Mouse (Mus musculus): ENCODE results near the gene Nfam1. TPM values are rescaled to one million over a fixed set of nuclear protein-coding genes. Genes with fewer than 3 reads are reported as not detected.
"Not testable (repeated sequence)": the region's sequence is repeated elsewhere in the genome, so short reads cannot be mapped to it uniquely, and the experiment has no call there.

The Nfam1 gene
- polyA plus RNA-seq (2014; fragmentation: Nextera tagmentation; extraction: Ambion mirVana) = 0.31 and 1.8 TPM in 2 replicates

DNA sequence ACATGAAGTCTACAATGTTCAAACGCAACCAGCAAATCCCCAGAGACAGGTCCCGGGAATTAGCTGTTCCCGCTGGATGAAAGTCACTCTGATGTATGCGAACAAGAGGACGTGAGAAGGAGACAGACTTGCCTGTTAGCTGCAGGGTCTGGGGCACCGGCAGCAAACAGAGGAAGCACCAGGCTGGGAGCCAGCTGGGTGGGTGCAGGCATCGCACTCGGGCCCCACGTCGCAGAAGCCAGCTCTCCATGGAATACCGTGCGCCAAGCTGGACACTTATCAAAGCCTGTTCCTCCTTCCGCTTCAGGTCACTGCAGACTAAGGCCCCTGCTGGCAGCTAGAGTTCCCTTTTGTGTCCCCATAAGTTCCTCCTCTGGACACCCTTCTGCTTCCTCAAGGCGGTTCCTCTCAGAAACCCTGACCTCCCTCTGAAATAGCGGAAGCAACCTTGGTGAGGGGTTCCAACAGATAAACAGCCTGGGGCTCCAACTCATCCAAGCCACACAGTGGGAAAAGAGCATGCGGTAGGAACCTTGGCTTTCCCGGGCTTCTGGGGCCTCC lies at the start of gene Nfam1:
Gene Nfam1 (minus strand): TSS at position 326 of the 561 bp plus-strand sequence.
- peak within 1 kb of the TSS; percentile 45; the same call in 1 of the 2 replicates for H3K27ac ChIP-seq (ENCODE audit: low read depth, low read length)
- H3K4me2 ChIP-seq (ENCODE audit: low read depth, low read length) = no peak within 1 kb of the TSS

GRCm38 (mm10) chr15:83075607-83076525 lies 42.8 kb upstream of the Nfam1 start:
- H3K4me3 ChIP-seq (ENCODE audit: low read depth, low read length) = no peak overlapping the region
- no peak for ATAC-seq (ENCODE audit: low read depth)
- H3K9ac ChIP-seq (replicated peaks; ENCODE audit: low read depth, low read length) = no peak overlapping the region
- H3K27me3 ChIP-seq (ENCODE audit: control insufficient read depth, insufficient read depth, low read length) = no peaks in the 10 kb centered on the region
- H3K4me1 ChIP-seq (ENCODE audit: control insufficient read depth, insufficient read depth, low read length) = no peaks in the 10 kb centered on the region
- H3K36me3 ChIP-seq (ENCODE audit: control insufficient read depth, insufficient read depth, low read length) = no peaks in the 10 kb centered on the region
- 69% methylated on average over 27 of the region's 27 CpGs for WGBS
- H3K9me3 ChIP-seq (ENCODE audit: control insufficient read depth, low read length) = no peaks in the 10 kb centered on the region
- H3K27ac ChIP-seq (ENCODE audit: low read depth, low read length) = no peak overlapping the region
- no peak overlapping the region for H3K4me2 ChIP-seq (ENCODE audit: low read depth, low read length)

More for the DNA sequence above, at the start of gene Nfam1:
- ATAC-seq (ENCODE audit: low read depth) = no peak
- Histone ChIP-seq H3K9ac (replicated peaks; ENCODE audit: low read depth, low read length) (no peak within 1 kb of the TSS; the same call in 1 of the 2 replicates), H3K4me3 (ENCODE audit: low read depth, low read length) (no peak within 1 kb of the TSS), H3K36me3 (ENCODE audit: control insufficient read depth, insufficient read depth, low read length) (no peaks in the 10 kb centered on the region), H3K9me3 (ENCODE audit: control insufficient read depth, low read length) (no peaks in the 10 kb centered on the region), H3K27me3 (ENCODE audit: control insufficient read depth, insufficient read depth, low read length) (no peaks in the 10 kb centered on the region), H3K4me1 (ENCODE audit: control insufficient read depth, insufficient read depth, low read length) (peaks cover 23% of the 10 kb centered on the region)
- 36% methylated on average over 17 of the region's 17 CpGs for WGBS

GRCm38 (mm10) chr15:83074179-83074578 lies 41.1 kb upstream of the Nfam1 start:
- ATAC-seq (ENCODE audit: low read depth) = no peak
- Histone ChIP-seq H3K9me3 (ENCODE audit: control insufficient read depth, low read length) (no peaks in the 10 kb centered on the region), H3K27ac (ENCODE audit: low read depth, low read length) (no peak overlapping the region), H3K36me3 (ENCODE audit: control insufficient read depth, insufficient read depth, low read length) (no peaks in the 10 kb centered on the region), H3K4me1 (ENCODE audit: control insufficient read depth, insufficient read depth, low read length) (no peaks in the 10 kb centered on the region), H3K4me3 (ENCODE audit: low read depth, low read length) (no peak overlapping the region), H3K9ac (replicated peaks; ENCODE audit: low read depth, low read length) (no peak overlapping the region), H3K27me3 (ENCODE audit: control insufficient read depth, insufficient read depth, low read length) (no peaks in the 10 kb centered on the region), H3K4me2 (ENCODE audit: low read depth, low read length) (no peak overlapping the region)
- WGBS = 85% methylated on average over 4 of the region's 4 CpGs

DNA sequence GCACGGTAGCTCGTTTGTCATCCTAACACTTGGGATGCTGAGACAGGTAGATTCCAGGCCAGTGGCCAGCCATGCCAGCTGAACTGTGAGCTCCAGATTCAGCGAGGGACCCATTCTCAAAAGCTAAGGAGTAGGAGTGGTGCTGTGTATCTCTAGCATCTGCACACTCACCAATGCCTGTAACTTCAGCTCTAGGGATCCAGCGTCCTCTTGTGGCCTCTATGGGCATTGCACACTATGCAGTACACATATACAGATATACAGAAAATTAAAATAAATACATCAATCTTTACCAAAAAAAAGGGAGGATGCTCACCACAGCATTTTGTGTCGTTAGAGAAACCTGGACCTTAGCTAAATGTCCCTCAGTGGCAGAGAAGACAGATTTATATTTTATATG lies 38.6 kb upstream of the Nfam1 start:
- Histone ChIP-seq H3K4me3 (ENCODE audit: low read depth, low read length) (no peak overlapping the region), H3K36me3 (ENCODE audit: control insufficient read depth, insufficient read depth, low read length) (no peaks in the 10 kb centered on the region), H3K27ac (ENCODE audit: low read depth, low read length) (no peak overlapping the region), H3K9ac (replicated peaks; ENCODE audit: low read depth, low read length) (no peak overlapping the region), H3K4me2 (ENCODE audit: low read depth, low read length) (no peak overlapping the region), H3K4me1 (ENCODE audit: control insufficient read depth, insufficient read depth, low read length) (no peaks in the 10 kb centered on the region), H3K27me3 (ENCODE audit: control insufficient read depth, insufficient read depth, low read length) (no peaks in the 10 kb centered on the region), H3K9me3 (ENCODE audit: control insufficient read depth, low read length) (no peaks in the 10 kb centered on the region)
- ATAC-seq (ENCODE audit: low read depth) = no peak
- 85% methylated on average over 5 of the region's 5 CpGs for WGBS

DNA sequence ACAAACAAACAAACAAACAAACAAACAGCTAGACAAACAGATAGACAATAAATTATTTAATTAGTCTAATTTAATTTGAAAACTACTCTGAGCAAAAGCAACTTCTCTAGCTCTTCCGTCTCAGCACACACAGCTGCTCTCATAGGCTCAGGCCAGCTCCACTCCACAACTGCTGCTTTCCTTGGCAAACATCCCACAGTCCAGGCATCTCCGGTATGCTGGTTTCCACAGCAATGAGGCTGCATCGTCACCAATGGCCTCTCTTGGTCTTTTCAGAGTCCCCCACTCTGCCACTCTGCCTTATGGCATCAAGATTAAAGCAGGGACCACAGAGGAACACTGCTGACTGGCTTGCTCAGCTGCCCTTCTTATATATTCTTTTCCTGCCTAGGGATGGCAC lies 37.8 kb upstream of the Nfam1 start:
- no peaks in the 10 kb centered on the region for H3K9me3 ChIP-seq (ENCODE audit: control insufficient read depth, low read length)
- no peak overlapping the region for H3K9ac ChIP-seq (replicated peaks; ENCODE audit: low read depth, low read length)
- WGBS = 60% methylated on average over 3 of the region's 3 CpGs
- no peaks in the 10 kb centered on the region for H3K4me1 ChIP-seq (ENCODE audit: control insufficient read depth, insufficient read depth, low read length)
- no peak overlapping the region for H3K4me2 ChIP-seq (ENCODE audit: low read depth, low read length)
- no peak overlapping the region for H3K4me3 ChIP-seq (ENCODE audit: low read depth, low read length)
- H3K36me3 ChIP-seq (ENCODE audit: control insufficient read depth, insufficient read depth, low read length) = no peaks in the 10 kb centered on the region
- peak; percentile 73; the same call in 1 of the 2 replicates for ATAC-seq (ENCODE audit: low read depth)
- H3K27ac ChIP-seq (ENCODE audit: low read depth, low read length) = no peak overlapping the region
- no peaks in the 10 kb centered on the region for H3K27me3 ChIP-seq (ENCODE audit: control insufficient read depth, insufficient read depth, low read length)

GRCm38 (mm10) chr15:83068270-83068669 lies 35.2 kb upstream of the Nfam1 start:
- H3K9me3 ChIP-seq (ENCODE audit: control insufficient read depth, low read length) = no peaks in the 10 kb centered on the region
- ATAC-seq (ENCODE audit: low read depth) = no peak
- no peak overlapping the region for H3K27ac ChIP-seq (ENCODE audit: low read depth, low read length)
- H3K4me2 ChIP-seq (ENCODE audit: low read depth, low read length) = no peak overlapping the region
- H3K4me1 ChIP-seq (ENCODE audit: control insufficient read depth, insufficient read depth, low read length) = no peaks in the 10 kb centered on the region
- H3K4me3 ChIP-seq (ENCODE audit: low read depth, low read length) = no peak overlapping the region
- no peaks in the 10 kb centered on the region for H3K36me3 ChIP-seq (ENCODE audit: control insufficient read depth, insufficient read depth, low read length)
- WGBS = 92% methylated on average over 5 of the region's 5 CpGs
- no peak overlapping the region for H3K9ac ChIP-seq (replicated peaks; ENCODE audit: low read depth, low read length)
- H3K27me3 ChIP-seq (ENCODE audit: control insufficient read depth, insufficient read depth, low read length) = no peaks in the 10 kb centered on the region

DNA sequence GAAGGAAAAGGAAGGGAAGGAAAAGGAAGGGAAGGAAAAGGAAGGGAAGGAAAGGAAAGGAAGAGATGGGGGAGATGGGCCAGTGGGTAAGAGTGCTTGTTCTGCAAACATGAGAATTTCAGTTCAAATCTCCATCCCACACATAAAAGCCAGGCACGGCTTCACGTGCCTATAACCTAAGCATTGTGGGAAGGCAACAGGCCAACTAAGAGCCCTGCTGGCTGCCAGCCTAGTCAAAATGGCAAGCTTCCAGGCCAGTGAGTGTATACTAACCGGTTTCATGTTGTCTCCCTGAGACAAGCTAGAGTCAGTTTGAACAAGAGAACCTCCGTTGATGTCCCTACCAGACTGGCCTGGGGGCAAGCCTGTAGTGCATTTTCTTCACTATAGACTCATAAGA lies 32.4 kb upstream of the Nfam1 start:
- Histone ChIP-seq H3K4me2 (ENCODE audit: low read depth, low read length) (no peak overlapping the region), H3K36me3 (ENCODE audit: control insufficient read depth, insufficient read depth, low read length) (no peaks in the 10 kb centered on the region), H3K27me3 (ENCODE audit: control insufficient read depth, insufficient read depth, low read length) (no peaks in the 10 kb centered on the region), H3K9me3 (ENCODE audit: control insufficient read depth, low read length) (no peaks in the 10 kb centered on the region), H3K9ac (replicated peaks; ENCODE audit: low read depth, low read length) (no peak overlapping the region), H3K4me3 (ENCODE audit: low read depth, low read length) (no peak overlapping the region), H3K27ac (ENCODE audit: low read depth, low read length) (no peak overlapping the region), H3K4me1 (ENCODE audit: control insufficient read depth, insufficient read depth, low read length) (no peaks in the 10 kb centered on the region)
- WGBS = 56% methylated on average over 4 of the region's 4 CpGs
- ATAC-seq (ENCODE audit: low read depth) = no peak

DNA sequence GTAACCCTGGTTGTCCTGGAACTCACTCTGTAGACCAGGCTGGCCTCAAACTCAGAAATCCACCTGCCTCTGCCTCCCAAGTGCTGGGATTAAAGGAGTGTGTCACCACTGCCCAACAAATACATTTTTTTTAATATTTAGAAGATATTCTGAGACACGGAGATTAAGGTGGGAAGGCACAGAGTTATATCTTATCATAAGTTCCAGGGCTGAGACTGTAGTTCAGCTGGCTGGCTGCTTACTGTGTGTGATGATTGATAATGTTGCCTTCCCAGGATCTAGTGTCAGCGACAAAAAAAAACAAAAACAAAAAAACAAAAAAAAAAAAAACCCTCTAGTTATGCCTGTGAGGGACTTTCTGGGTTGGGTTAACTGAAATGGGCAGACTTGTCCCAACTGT lies 29.5 kb upstream of the Nfam1 start:
- ATAC-seq (ENCODE audit: low read depth); H3K9me3 ChIP-seq (ENCODE audit: control insufficient read depth, low read length); H3K27ac ChIP-seq (ENCODE audit: low read depth, low read length); H3K9ac ChIP-seq (replicated peaks; ENCODE audit: low read depth, low read length); H3K36me3 ChIP-seq (ENCODE audit: control insufficient read depth, insufficient read depth, low read length); H3K4me1 ChIP-seq (ENCODE audit: control insufficient read depth, insufficient read depth, low read length); H3K27me3 ChIP-seq (ENCODE audit: control insufficient read depth, insufficient read depth, low read length); H3K4me3 ChIP-seq (ENCODE audit: low read depth, low read length); H3K4me2 ChIP-seq (ENCODE audit: low read depth, low read length): not testable (repeated sequence)
- WGBS = 95% methylated on average over 2 of the region's 2 CpGs

DNA sequence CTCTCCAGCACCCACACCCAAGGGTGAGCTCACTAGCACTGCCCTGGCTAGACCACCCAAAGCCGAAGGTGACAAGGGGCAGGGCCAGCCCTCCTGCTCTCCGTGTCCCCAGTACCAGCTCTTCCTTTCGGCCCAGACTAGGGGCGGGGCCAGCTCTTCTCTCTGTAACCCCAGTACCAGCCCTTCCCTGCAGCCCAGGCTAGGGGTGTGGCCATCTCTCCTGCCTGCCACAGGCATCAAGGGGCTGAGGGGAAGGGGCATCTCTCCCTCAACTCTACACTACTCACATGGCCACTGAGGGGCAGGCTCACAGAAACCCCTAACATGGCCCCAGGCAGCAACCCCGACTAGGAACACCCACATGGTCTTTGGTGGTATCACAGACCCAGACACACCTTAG lies 28.6 kb upstream of the Nfam1 start:
- no peak overlapping the region for H3K4me2 ChIP-seq (ENCODE audit: low read depth, low read length)
- H3K9me3 ChIP-seq (ENCODE audit: control insufficient read depth, low read length) = no peaks in the 10 kb centered on the region
- H3K9ac ChIP-seq (replicated peaks; ENCODE audit: low read depth, low read length) = no peak overlapping the region
- no peak overlapping the region for H3K27ac ChIP-seq (ENCODE audit: low read depth, low read length)
- no peak for ATAC-seq (ENCODE audit: low read depth)
- no peak overlapping the region for H3K4me3 ChIP-seq (ENCODE audit: low read depth, low read length)
- no peaks in the 10 kb centered on the region for H3K36me3 ChIP-seq (ENCODE audit: control insufficient read depth, insufficient read depth, low read length)
- 10% methylated on average over 4 of the region's 5 CpGs for WGBS
- H3K4me1 ChIP-seq (ENCODE audit: control insufficient read depth, insufficient read depth, low read length) = peaks cover 9% of the 10 kb centered on the region; the same call in 1 of the 2 replicates
- H3K27me3 ChIP-seq (ENCODE audit: control insufficient read depth, insufficient read depth, low read length) = no peaks in the 10 kb centered on the region
